Mouse (Mus musculus): ENCODE measurements at regions not wholly inside any gene's neighbourhood (a gene's known extent, or its start where the extent isn't known, plus 50 kb on each side); places are given as distances from the start of the nearest gene placed in this dataset.

DNA sequence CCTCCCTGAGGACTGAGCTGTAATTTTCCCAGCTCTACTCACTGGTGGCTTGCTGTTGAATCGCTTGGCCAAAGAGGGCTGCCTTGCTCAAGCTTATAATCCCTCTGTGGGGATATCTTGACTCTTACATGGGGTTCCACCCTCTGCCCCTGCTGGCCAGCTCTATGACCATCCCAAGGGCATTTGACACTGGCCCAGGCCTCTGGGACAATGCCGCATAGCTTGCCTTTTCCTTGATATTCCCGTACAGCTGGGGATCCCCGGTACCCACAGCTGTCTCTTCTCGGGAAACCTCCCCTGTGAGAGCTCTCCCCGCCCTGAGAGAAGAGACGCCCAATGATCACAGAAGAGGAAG, 187.9 kb downstream of the Snx10 start:
- TF ChIP-seq USF1 (IDR thresholded peaks at IDR 0.05; ENCODE audit: low read depth), result no peak
- no peak for TF ChIP-seq MAX (IDR thresholded peaks at IDR 0.05; ENCODE audit: low read depth)
- TF ChIP-seq SRF (IDR thresholded peaks at IDR 0.05; ENCODE audit: control insufficient read depth, insufficient read length, low read depth), result no peak
- no peak for TF ChIP-seq POLR2A (IDR thresholded peaks at IDR 0.05; ENCODE audit: insufficient read length, low read depth)

Measured in myocyte (in vitro differentiated cells).